Mouse (Mus musculus) cerebellum, adult (tissue): Measurements from ENCODE around the gene Dpep2nb.

ENCODE experiments used
- ATAC-seq: cut with Nextera tagmentation; 2 replicates; pipeline ENCODE4 v1.9.2; 2017; ENCODE audit warnings: mild to moderate bottlenecking, moderate library complexity, mixed read lengths; ENCODE audit not compliant: insufficient number of reproducible peaks, low FRiP score, low TSS enrichment

Gene Dpep2nb

GRCm38 (mm10) chr8:105965266-105965904 is 40.4 kb downstream of the Dpep2nb start:
- no peak for ATAC-seq

GRCm38 (mm10) chr8:105964506-105965265 is 41.1 kb downstream of the Dpep2nb start:
- ATAC-seq, result no peak

DNA sequence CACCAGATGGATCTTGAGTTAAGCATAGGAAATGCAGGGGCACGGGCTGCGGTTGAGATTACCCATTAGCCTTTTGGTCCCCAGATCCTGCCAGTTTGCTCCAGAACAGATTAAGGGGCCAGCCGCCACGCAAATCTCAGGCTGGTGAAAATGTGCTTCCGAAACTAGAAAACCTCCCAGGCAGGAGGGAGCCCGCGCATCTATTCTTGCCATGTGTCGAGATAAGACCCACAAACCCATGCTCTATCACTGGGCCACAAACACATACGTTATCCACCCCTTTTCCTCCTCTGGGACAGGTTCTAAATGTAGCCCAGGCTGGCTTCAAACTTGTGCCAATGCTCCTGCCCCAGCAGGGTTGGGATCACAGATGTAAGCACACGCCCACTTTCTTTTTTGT is 44.2 kb downstream of the Dpep2nb start:
- ATAC-seq, result no peak

GRCm38 (mm10) chr8:105961101-105961500 is 44.7 kb downstream of the Dpep2nb start:
- no peak for ATAC-seq

- ATAC-seq, result peak; percentile 67
Observed at GRCm38 (mm10) chr8:105959350-105959749, 46.4 kb downstream of the Dpep2nb start.

DNA sequence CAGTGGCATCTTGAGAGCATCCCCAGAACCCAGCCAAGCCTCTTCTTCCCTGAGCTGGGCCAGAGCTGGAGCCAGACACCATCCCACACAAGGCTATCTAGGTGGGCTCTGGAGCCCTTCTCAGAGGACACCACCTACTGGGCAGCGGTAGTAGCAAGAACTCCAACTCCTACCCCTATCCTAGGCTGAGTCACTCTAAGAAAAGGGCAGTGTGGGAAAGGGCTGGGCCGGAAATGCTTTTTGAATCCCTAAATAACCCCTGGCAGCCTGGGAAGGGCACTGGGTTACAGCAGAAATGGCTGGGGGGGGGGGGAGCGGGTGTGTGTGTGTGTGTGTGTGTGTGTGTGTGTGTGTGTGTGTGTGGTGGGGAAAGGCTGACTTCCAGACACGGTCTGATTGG is 48.0 kb downstream of the Dpep2nb start:
- ATAC-seq, result no peak

DNA sequence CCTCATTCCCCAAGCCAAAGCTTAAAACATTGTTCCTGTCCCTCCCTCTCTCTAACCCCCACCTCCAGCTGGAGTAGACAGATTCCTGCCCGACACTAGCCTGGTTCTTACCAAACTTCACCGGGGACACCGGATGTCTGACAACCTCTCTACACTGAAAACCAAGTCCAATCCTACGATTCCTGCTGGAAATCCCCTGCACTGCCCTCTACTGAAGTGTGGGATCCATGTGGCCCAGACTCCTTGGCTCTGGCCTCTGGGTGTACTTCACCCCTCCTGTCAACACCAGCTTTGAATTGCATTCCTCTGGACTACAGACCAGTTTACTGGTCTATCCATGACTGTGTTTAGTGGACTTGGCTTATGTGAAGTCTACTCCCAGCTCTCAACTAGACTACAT is 49.2 kb downstream of the Dpep2nb start:
- ATAC-seq, result no peak

GRCm38 (mm10) chr8:105951057-105951659 is 54.6 kb downstream of the Dpep2nb start:
- ATAC-seq, result no peak

- no peak for ATAC-seq
Observed at GRCm38 (mm10) chr8:105949350-105949749, 56.4 kb downstream of the Dpep2nb start.
